Comparison of ENCODE assay signal across 9 mouse cellular contexts in the genomic region with DNA sequence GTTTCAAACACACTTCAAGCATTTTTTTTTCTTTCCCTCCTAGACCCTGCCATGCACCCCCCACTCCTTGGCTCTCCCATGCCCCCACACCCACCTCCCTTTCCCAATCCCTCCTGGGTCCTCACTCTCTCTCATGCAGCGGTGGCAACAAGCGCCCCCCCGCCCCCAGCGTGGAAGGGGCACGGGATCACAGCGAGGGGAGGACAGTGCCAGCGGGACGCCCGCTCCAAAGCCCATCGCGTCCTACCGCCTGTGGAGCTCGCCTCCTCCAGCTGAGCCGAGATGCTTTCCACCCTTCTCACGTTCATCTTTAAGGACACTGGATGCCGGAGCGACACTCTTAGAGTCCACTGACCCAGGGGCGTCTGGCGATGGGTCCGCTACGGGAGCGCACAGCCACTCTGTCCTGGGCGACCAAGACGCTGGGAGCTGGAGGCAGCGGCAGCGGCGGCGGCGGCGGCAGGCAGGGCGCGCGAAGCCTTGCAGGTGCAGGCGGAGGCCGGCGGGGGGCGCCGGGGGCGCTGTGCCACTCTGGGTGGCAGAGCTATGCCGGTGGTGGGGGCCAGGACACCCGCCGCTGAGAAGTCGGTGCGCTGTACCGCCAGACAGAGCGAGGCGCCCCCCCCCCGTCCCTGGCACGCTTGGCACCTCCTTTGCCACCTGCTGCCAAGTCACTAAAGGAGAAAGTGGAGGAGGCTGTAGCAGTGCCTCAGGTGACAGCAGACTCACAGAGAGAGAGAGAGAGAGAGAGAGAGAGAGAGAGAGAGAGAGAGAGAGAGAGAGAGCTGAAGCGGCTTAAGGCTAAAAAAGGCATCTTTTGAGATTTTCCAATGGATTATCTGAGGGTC. TPM values are rescaled to one million over a fixed set of nuclear protein-coding genes. Genes with fewer than 3 reads are reported as not detected.
DNase-seq lines count a peak whose midpoint lies in the region; ATAC-seq lines count a peak whose summit lies in the region.
"Had no signal": no experiment of that assay in that cellular context is flagged by ENCODE, and none has a peak within 500 bp of the region (broad histone marks: within the 10 kb centered on the region; RNA-seq: fewer than 3 reads in every experiment).

A gene (minus strand): TSS at position 514 of the 848 bp plus-strand sequence.

- ATAC-seq in forebrain, embryonic 11.5 days (replicated peaks; ENCODE audit: low FRiP score), result peak; percentile 87
- peak; percentile 93 for ATAC-seq in hindbrain, embryonic 16.5 days
- peak; percentile 64; the same call in 1 of the 2 replicates for ATAC-seq in stomach, embryonic 14.5 days (ENCODE audit: insufficient number of reproducible peaks, insufficient read depth, low FRiP score, low read depth)
- ATAC-seq in activated CD4-positive, CD25-positive, alpha-beta regulatory T cell, adult 4 months, result no peak

- peak within 1 kb of the TSS; percentile 61 for H3K9ac ChIP-seq in forebrain, embryonic 11.5 days (ENCODE audit: low read length)
- H3K9ac ChIP-seq in hindbrain, embryonic 16.5 days (ENCODE audit: low read depth, low read length), result peak within 1 kb of the TSS; percentile 75
- no peak within 1 kb of the TSS for H3K9ac ChIP-seq in stomach, embryonic 14.5 days (replicated peaks; ENCODE audit: low read depth, low read length)

- H3K36me3 ChIP-seq in forebrain, embryonic 11.5 days (ENCODE audit: control insufficient read depth, insufficient read depth, low read length), result no peaks in the 10 kb centered on the region
- H3K36me3 ChIP-seq in hindbrain, embryonic 16.5 days (ENCODE audit: control insufficient read depth, insufficient read depth, low read length), result no peaks in the 10 kb centered on the region
- H3K36me3 ChIP-seq in midbrain, embryonic 10.5 days, result no peaks in the 10 kb centered on the region
- H3K36me3 ChIP-seq in stomach, embryonic 14.5 days (ENCODE audit: control insufficient read depth, insufficient read depth, low read length), result no peaks in the 10 kb centered on the region

- H3K27ac ChIP-seq in forebrain, embryonic 11.5 days (ENCODE audit: low read depth, low read length), result no peak within 1 kb of the TSS
- peak within 1 kb of the TSS; percentile 31; the same call in 1 of the 2 replicates for H3K27ac ChIP-seq in hindbrain, embryonic 16.5 days (ENCODE audit: low read depth, low read length)
- peak within 1 kb of the TSS; percentile 75 for H3K27ac ChIP-seq in midbrain, embryonic 10.5 days (replicated peaks)
- no peak within 1 kb of the TSS for H3K27ac ChIP-seq in stomach, embryonic 14.5 days (ENCODE audit: low read length)

- H3K4me1 ChIP-seq in forebrain, embryonic 11.5 days (replicated peaks; ENCODE audit: control insufficient read depth, insufficient read depth, low read length), result no peaks in the 10 kb centered on the region
- H3K4me1 ChIP-seq in hindbrain, embryonic 16.5 days (ENCODE audit: control insufficient read depth, insufficient read depth, low read depth, low read length), result peaks cover 7% of the 10 kb centered on the region; the same call in 1 of the 2 replicates
- H3K4me1 ChIP-seq in midbrain, embryonic 10.5 days, result peaks cover 9% of the 10 kb centered on the region; the same call in 1 of the 2 replicates
- no peaks in the 10 kb centered on the region for H3K4me1 ChIP-seq in stomach, embryonic 14.5 days (ENCODE audit: control insufficient read depth, insufficient read depth, low read length)

- peak; percentile 68 for DNase-seq in Muller cell, postnatal 12 days (ENCODE audit: inconsistent ontology term)
- peak; percentile 93 for DNase-seq in brain, adult 2 months (ENCODE audit: low read depth, low spot score)
- peak; percentile 82 for DNase-seq in forebrain, embryonic 11.5 days (ENCODE audit: low spot score)
- peak; percentile 74 to 87 for DNase-seq in left cerebral cortex, adult 18-20 months (ENCODE audit: low spot score in 2 of 2)
- DNase-seq in midbrain, embryonic 10.5 days (ENCODE audit: low spot score), result peak; percentile 63

- peak within 1 kb of the TSS; percentile 95 for H3K4me2 ChIP-seq in forebrain, embryonic 11.5 days (ENCODE audit: low read depth, low read length, severe bottlenecking)
- peak within 1 kb of the TSS; percentile 99 for H3K4me2 ChIP-seq in hindbrain, embryonic 16.5 days (ENCODE audit: low read length)
- peak within 1 kb of the TSS; percentile 91 for H3K4me2 ChIP-seq in stomach, embryonic 14.5 days (replicated peaks; ENCODE audit: low read depth, low read length)

- under 1% methylated on average over 41 of the region's 50 CpGs for WGBS in forebrain, embryonic 11.5 days
- 1% methylated on average over 45 of the region's 50 CpGs for WGBS in hindbrain, embryonic 16.5 days
- WGBS in midbrain, embryonic 10.5 days, result under 1% methylated on average over 49 of the region's 50 CpGs
- under 1% methylated on average over 47 of the region's 50 CpGs for WGBS in stomach, embryonic 14.5 days

- H3K27me3 ChIP-seq in forebrain, embryonic 11.5 days (ENCODE audit: control insufficient read depth, insufficient read depth, low read length), result 0 out of 2 replicates have a peak, but pooled peaks cover 5% of the 10 kb centered on the region
- H3K27me3 ChIP-seq in hindbrain, embryonic 16.5 days (replicated peaks; ENCODE audit: control insufficient read depth, insufficient read depth, low read length), result no peaks in the 10 kb centered on the region
- peaks cover 41% of the 10 kb centered on the region for H3K27me3 ChIP-seq in midbrain, embryonic 10.5 days (ENCODE audit: low read depth, poor library complexity, severe bottlenecking)
- peaks cover 7% of the 10 kb centered on the region for H3K27me3 ChIP-seq in stomach, embryonic 14.5 days (ENCODE audit: control insufficient read depth, insufficient read depth, low read length)

- no peaks in the 10 kb centered on the region for H3K9me3 ChIP-seq in forebrain, embryonic 11.5 days (ENCODE audit: control insufficient read depth, low read length)
- H3K9me3 ChIP-seq in hindbrain, embryonic 16.5 days (ENCODE audit: control insufficient read depth, low read length), result no peaks in the 10 kb centered on the region
- no peaks in the 10 kb centered on the region for H3K9me3 ChIP-seq in midbrain, embryonic 10.5 days (replicated peaks)
- no peaks in the 10 kb centered on the region for H3K9me3 ChIP-seq in stomach, embryonic 14.5 days (ENCODE audit: control insufficient read depth, low read depth, low read length)

- peak within 1 kb of the TSS; percentile 59 for H3K4me3 ChIP-seq in forebrain, embryonic 11.5 days (ENCODE audit: low read depth, low read length)
- peak within 1 kb of the TSS; percentile 75 for H3K4me3 ChIP-seq in hindbrain, embryonic 16.5 days (ENCODE audit: low read length)
- peak within 1 kb of the TSS; percentile 77 for H3K4me3 ChIP-seq in midbrain, embryonic 10.5 days
- peak within 1 kb of the TSS; percentile 43 for H3K4me3 ChIP-seq in stomach, embryonic 14.5 days (ENCODE audit: low read depth, low read length)

RNA-seq across cellular contexts. Expression of the gene that starts here (rescaled TPM):
- 1.7 and 2.8 TPM in 2 replicates for polyA plus RNA-seq in forebrain, embryonic 11.5 days (2014; fragmentation: Nextera tagmentation; extraction: Ambion mirVana)
- polyA plus RNA-seq in hindbrain, embryonic 16.5 days (2015; fragmentation: Nextera tagmentation; extraction: Ambion mirVana), result 22.4 and 23.5 TPM in 2 replicates
- 10 to 100 TPM; 53.6 to 58.8 TPM for total RNA-seq in left cerebral cortex, adult 18-20 months (2021)
- 1.2 and 2.0 TPM in 2 replicates for polyA plus RNA-seq in midbrain, embryonic 10.5 days (2016; fragmentation: Nextera tagmentation; extraction: Ambion mirVana)
- polyA plus RNA-seq in stomach, embryonic 14.5 days (2014; fragmentation: Nextera tagmentation; extraction: Ambion mirVana), result 4.2 and 6.1 TPM in 2 replicates
- under 1 TPM; 0.16 to 0.22 TPM for polyA plus RNA-seq in activated CD4-positive, CD25-positive, alpha-beta regulatory T cell, adult 4 months (2017; shearing (Covaris generic))
- polyA plus RNA-seq: spleen, adult 2 months had no signal

Comparison
In these comparisons a context has a peak if more than half of its experiments do, and no peak if none do; other contexts are left out.
1. H3K27ac ChIP-seq: peak in hindbrain, embryonic 16.5 days (single experiment) and midbrain, embryonic 10.5 days (single experiment); none in forebrain, embryonic 11.5 days (single experiment) and stomach, embryonic 14.5 days (single experiment).
2. Peak in every context shown above with its lines, with median percentiles within 50 percentile points of each other: DNase-seq, H3K4me2 ChIP-seq and H3K4me3 ChIP-seq.